Mouse (Mus musculus) spleen, adult 2 months (tissue): ENCODE measurements around the gene Skil.

ENCODE experiments used
- CTCF ChIP-seq: fragments of 200-500 bp; IDR thresholded peaks from 2 replicates; pipeline ENCODE4 v1.5.1; 2011; ENCODE audit warnings: mild to moderate bottlenecking, inconsistent platforms; ENCODE audit not compliant: insufficient read depth, insufficient read length, insufficient replicate concordance; ENCODE audit errors: extremely low read depth
- POLR2A ChIP-seq: fragments of 200-500 bp; IDR thresholded peaks from 2 replicates; pipeline ENCODE4 v1.6.1; 2011; ENCODE audit warnings: low read depth, low read length, inconsistent platforms

DNA sequence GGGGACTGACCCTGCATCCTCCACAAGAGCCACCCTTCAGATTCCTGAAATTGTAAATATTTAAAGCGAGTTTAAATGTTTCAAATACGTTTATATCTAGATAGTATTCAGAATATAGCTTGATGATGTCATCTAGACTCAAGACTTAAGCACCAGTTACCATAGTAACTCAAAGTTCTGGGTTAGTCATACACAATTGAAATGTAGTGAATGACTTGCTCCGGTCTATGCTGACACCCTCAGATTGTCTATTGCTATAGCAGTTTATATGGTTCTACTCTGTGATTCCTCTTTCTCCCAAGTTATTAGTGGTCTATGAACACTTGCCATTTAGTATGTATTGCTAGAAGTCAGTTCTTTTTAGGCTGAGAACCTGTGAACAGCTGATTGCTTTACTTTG lies 14.2 kb downstream of the Skil start:
- TF ChIP-seq CTCF (no peak), POLR2A (no peak)
